9 mouse cellular contexts compared by ENCODE assay signal in genomic region chr11:6900769-6901481, GRCm38 (mm10).
DNase-seq lines count a peak whose midpoint lies in the region; ATAC-seq lines count a peak whose summit lies in the region.
"Had no signal": no experiment of that assay in that cellular context is flagged by ENCODE, and none has a peak within 500 bp of the region (broad histone marks: within the 10 kb centered on the region; RNA-seq: fewer than 3 reads in every experiment).

No protein-coding gene starts in this region.

- no peaks in the 10 kb centered on the region for H3K27me3 ChIP-seq in forebrain, embryonic 14.5 days (replicated peaks; ENCODE audit: control insufficient read depth, insufficient read depth, low read length)
- H3K27me3 ChIP-seq in midbrain, embryonic 12.5 days, result peaks cover 10% of the 10 kb centered on the region

- H3K4me2 ChIP-seq in forebrain, embryonic 14.5 days (ENCODE audit: low read length), result no peak overlapping the region
- peak overlapping the region; percentile 28; the same call in 1 of the 2 replicates for H3K4me2 ChIP-seq in midbrain, embryonic 12.5 days (replicated peaks)

- no peaks in the 10 kb centered on the region for H3K36me3 ChIP-seq in forebrain, embryonic 14.5 days (ENCODE audit: control insufficient read depth, insufficient read depth, low read length)
- H3K36me3 ChIP-seq in midbrain, embryonic 12.5 days, result no peaks in the 10 kb centered on the region

- H3K4me3 ChIP-seq in forebrain, embryonic 14.5 days (ENCODE audit: low read depth, low read length), result no peak overlapping the region
- no peak overlapping the region for H3K4me3 ChIP-seq in midbrain, embryonic 12.5 days
- H3K4me3 ChIP-seq: myocyte had no signal

- no peak overlapping the region for H3K27ac ChIP-seq in forebrain, embryonic 14.5 days (ENCODE audit: low read depth, low read length)
- H3K27ac ChIP-seq in midbrain, embryonic 12.5 days (replicated peaks), result peak overlapping the region; percentile 66

- H3K9me3 ChIP-seq in forebrain, embryonic 14.5 days (replicated peaks; ENCODE audit: control insufficient read depth, low read length), result no peaks in the 10 kb centered on the region
- H3K9me3 ChIP-seq in midbrain, embryonic 12.5 days, result no peaks in the 10 kb centered on the region

- H3K4me1 ChIP-seq in forebrain, embryonic 14.5 days (ENCODE audit: control insufficient read depth, insufficient read depth, low read length), result 0 out of 2 replicates have a peak, but pooled peaks cover 3% of the 10 kb centered on the region
- H3K4me1 ChIP-seq in midbrain, embryonic 12.5 days, result peaks cover 16% of the 10 kb centered on the region

- peak; percentile 57; the same call in 1 of the 2 replicates for ATAC-seq in forebrain, embryonic 14.5 days
- peak; percentile 60 for ATAC-seq in midbrain, embryonic 12.5 days (ENCODE audit: low FRiP score, low read depth)

- intact Hi-C loops in left cerebral cortex, postnatal 14 days (cut with DNase I), result loop anchor here (5.0 kb wide), 1 partner anchor 166 kb away; no protein-coding TSS in a partner anchor

- no peak overlapping the region for H3K9ac ChIP-seq in forebrain, embryonic 14.5 days (ENCODE audit: low read length)
- H3K9ac ChIP-seq in midbrain, embryonic 12.5 days (replicated peaks), result no peak overlapping the region

- 12% methylated on average over 11 of the region's 11 CpGs for WGBS in forebrain, embryonic 14.5 days
- WGBS in midbrain, embryonic 12.5 days, result 19% methylated on average over 11 of the region's 11 CpGs

- DNase-seq in kidney, adult 9 months, result peak; percentile 24
- no peak for DNase-seq in kidney, postnatal 25 days
- DNase-seq in cerebellum, adult 18-20 months, result peak; percentile 29 to 44
- peak; percentile 35 for DNase-seq in forebrain, embryonic 14.5 days (ENCODE audit: low spot score)
- no peak for DNase-seq in frontal cortex, postnatal 25 days (ENCODE audit: low spot score in 2 of 2)
- no peak for DNase-seq in urinary bladder, postnatal 10 days (ENCODE audit: low spot score)
- DNase-seq in left cerebral cortex, postnatal 14 days (ENCODE audit: low spot score in 2 of 2), result no peak

Comparison
In these comparisons a context has a peak if more than half of its experiments do, and no peak if none do; other contexts are left out.
1. DNase-seq: peak in kidney, adult 9 months (single experiment), cerebellum, adult 18-20 months (2 of 2) and forebrain, embryonic 14.5 days (single experiment); none in kidney, postnatal 25 days (0 of 2), frontal cortex, postnatal 25 days (0 of 2), urinary bladder, postnatal 10 days (single experiment) and left cerebral cortex, postnatal 14 days (0 of 2).